Mouse (Mus musculus): Measurements from ENCODE around the gene Ankfn1. TPM values are rescaled to one million over a fixed set of nuclear protein-coding genes. Genes with fewer than 3 reads are reported as not detected.
A peak's percentile ranks its signal among the peaks of the same experiment; 100 is the strongest.

Gene Ankfn1
- polyA plus RNA-seq (2015; fragmentation: Nextera tagmentation; extraction: Ambion mirVana): 0.06 and 0.18 TPM in 2 replicates

GRCm38 (mm10) chr11:89777431-89777830 is at the start of gene Ankfn1:
Gene Ankfn1, minus strand, starts transcription at chr11:89777653.
- no peak within 1 kb of the TSS for H3K4me2 ChIP-seq (ENCODE audit: low read depth, low read length)
- H3K9me3 ChIP-seq (ENCODE audit: control insufficient read depth, low read length): no peaks in the 10 kb centered on the region
- H3K4me1 ChIP-seq (ENCODE audit: control insufficient read depth, insufficient read depth, low read length): no peaks in the 10 kb centered on the region
- no peak within 1 kb of the TSS for H3K4me3 ChIP-seq (ENCODE audit: low read length)
- no peaks in the 10 kb centered on the region for H3K36me3 ChIP-seq (ENCODE audit: control insufficient read depth, insufficient read depth, low read length)
- H3K27me3 ChIP-seq (replicated peaks; ENCODE audit: control insufficient read depth, insufficient read depth, low read length): no peaks in the 10 kb centered on the region
- H3K9ac ChIP-seq (ENCODE audit: low read depth, low read length): no peak within 1 kb of the TSS
- ATAC-seq: no peak
- H3K27ac ChIP-seq (ENCODE audit: low read length): no peak within 1 kb of the TSS
- WGBS: 20% methylated on average over 7 of the region's 7 CpGs

DNA sequence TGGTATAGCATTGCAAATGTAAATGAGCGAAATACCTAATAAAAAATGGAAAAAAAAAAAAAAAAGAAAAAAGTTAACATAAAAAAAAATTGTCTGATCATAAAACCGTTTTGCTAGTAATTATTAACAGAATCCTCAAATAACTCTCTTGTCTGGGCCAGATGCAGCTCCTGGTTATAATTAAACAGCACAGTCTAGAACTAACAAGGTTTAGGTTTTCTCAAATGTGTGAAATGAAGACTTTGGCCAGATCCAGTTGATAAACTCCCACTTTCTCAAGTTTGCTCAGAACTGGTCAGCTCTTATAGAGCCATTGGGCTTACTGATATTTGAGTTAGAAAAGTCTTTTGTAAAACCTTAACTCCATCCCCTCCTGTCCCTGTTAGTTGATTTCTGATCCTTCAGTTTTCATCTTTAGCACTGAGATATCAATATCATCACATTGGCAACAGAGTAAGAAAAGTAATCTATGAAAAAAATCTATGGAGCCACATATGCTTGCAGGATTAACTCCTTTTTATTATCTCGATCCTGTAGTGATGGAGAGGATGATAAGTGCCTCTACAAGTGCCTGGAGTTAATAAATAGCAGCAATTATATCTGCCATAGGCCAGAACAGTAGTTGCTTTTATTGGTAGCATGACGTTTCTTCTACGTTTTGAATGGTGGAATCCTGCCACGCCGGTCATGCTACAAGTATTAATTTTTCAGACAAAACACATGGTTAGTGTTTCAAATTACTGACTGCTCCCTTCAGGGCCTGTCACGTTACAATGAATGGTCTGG is 46.4 kb upstream of the Ankfn1 start:
- Histone ChIP-seq H3K9me3 (ENCODE audit: control insufficient read depth, low read length) (no peaks in the 10 kb centered on the region), H3K4me1 (ENCODE audit: control insufficient read depth, insufficient read depth, low read length) (no peaks in the 10 kb centered on the region), H3K9ac (ENCODE audit: low read depth, low read length) (no peak overlapping the region), H3K27me3 (replicated peaks; ENCODE audit: control insufficient read depth, insufficient read depth, low read length) (no peaks in the 10 kb centered on the region), H3K27ac (ENCODE audit: low read length) (no peak overlapping the region), H3K4me2 (ENCODE audit: low read depth, low read length) (no peak overlapping the region), H3K4me3 (ENCODE audit: low read length) (no peak overlapping the region), H3K36me3 (ENCODE audit: control insufficient read depth, insufficient read depth, low read length) (no peaks in the 10 kb centered on the region)
- ATAC-seq: peak; percentile 78
- WGBS: 48% methylated on average over 8 of the region's 8 CpGs

- H3K4me3 ChIP-seq (ENCODE audit: low read length): no peak overlapping the region
- no peak for ATAC-seq
- H3K27me3 ChIP-seq (replicated peaks; ENCODE audit: control insufficient read depth, insufficient read depth, low read length): no peaks in the 10 kb centered on the region
- no peak overlapping the region for H3K27ac ChIP-seq (ENCODE audit: low read length)
- WGBS: 51% methylated on average over 4 of the region's 4 CpGs
- no peaks in the 10 kb centered on the region for H3K36me3 ChIP-seq (ENCODE audit: control insufficient read depth, insufficient read depth, low read length)
- H3K9me3 ChIP-seq (ENCODE audit: control insufficient read depth, low read length): no peaks in the 10 kb centered on the region
- no peak overlapping the region for H3K9ac ChIP-seq (ENCODE audit: low read depth, low read length)
- H3K4me1 ChIP-seq (ENCODE audit: control insufficient read depth, insufficient read depth, low read length): no peaks in the 10 kb centered on the region
- no peak overlapping the region for H3K4me2 ChIP-seq (ENCODE audit: low read depth, low read length)
Measured at GRCm38 (mm10) chr11:89818594-89818993, 41.1 kb upstream of the Ankfn1 start.

- WGBS: 93% methylated on average over 1 of the region's 1 CpGs
- no peak overlapping the region for H3K4me3 ChIP-seq (ENCODE audit: low read length)
- H3K4me2 ChIP-seq (ENCODE audit: low read depth, low read length): no peak overlapping the region
- no peaks in the 10 kb centered on the region for H3K4me1 ChIP-seq (ENCODE audit: control insufficient read depth, insufficient read depth, low read length)
- H3K9me3 ChIP-seq (ENCODE audit: control insufficient read depth, low read length): no peaks in the 10 kb centered on the region
- no peak for ATAC-seq
- H3K9ac ChIP-seq (ENCODE audit: low read depth, low read length): no peak overlapping the region
- no peak overlapping the region for H3K27ac ChIP-seq (ENCODE audit: low read length)
- no peaks in the 10 kb centered on the region for H3K27me3 ChIP-seq (replicated peaks; ENCODE audit: control insufficient read depth, insufficient read depth, low read length)
- H3K36me3 ChIP-seq (ENCODE audit: control insufficient read depth, insufficient read depth, low read length): no peaks in the 10 kb centered on the region
Measured at GRCm38 (mm10) chr11:89811403-89811802, 34.0 kb upstream of the Ankfn1 start.

GRCm38 (mm10) chr11:89807998-89808397 is 30.5 kb upstream of the Ankfn1 start:
- H3K4me2 ChIP-seq (ENCODE audit: low read depth, low read length): no peak overlapping the region
- no peaks in the 10 kb centered on the region for H3K4me1 ChIP-seq (ENCODE audit: control insufficient read depth, insufficient read depth, low read length)
- no peaks in the 10 kb centered on the region for H3K27me3 ChIP-seq (replicated peaks; ENCODE audit: control insufficient read depth, insufficient read depth, low read length)
- WGBS: 64% methylated on average over 11 of the region's 11 CpGs
- no peak overlapping the region for H3K4me3 ChIP-seq (ENCODE audit: low read length)
- no peak overlapping the region for H3K27ac ChIP-seq (ENCODE audit: low read length)
- no peaks in the 10 kb centered on the region for H3K36me3 ChIP-seq (ENCODE audit: control insufficient read depth, insufficient read depth, low read length)
- ATAC-seq: no peak
- H3K9me3 ChIP-seq (ENCODE audit: control insufficient read depth, low read length): no peaks in the 10 kb centered on the region
- H3K9ac ChIP-seq (ENCODE audit: low read depth, low read length): no peak overlapping the region

GRCm38 (mm10) chr11:89804822-89805221 is 27.4 kb upstream of the Ankfn1 start:
- no peaks in the 10 kb centered on the region for H3K4me1 ChIP-seq (ENCODE audit: control insufficient read depth, insufficient read depth, low read length)
- H3K4me2 ChIP-seq (ENCODE audit: low read depth, low read length): no peak overlapping the region
- no peaks in the 10 kb centered on the region for H3K27me3 ChIP-seq (replicated peaks; ENCODE audit: control insufficient read depth, insufficient read depth, low read length)
- H3K4me3 ChIP-seq (ENCODE audit: low read length): no peak overlapping the region
- H3K36me3 ChIP-seq (ENCODE audit: control insufficient read depth, insufficient read depth, low read length): no peaks in the 10 kb centered on the region
- no peak for ATAC-seq
- H3K27ac ChIP-seq (ENCODE audit: low read length): no peak overlapping the region
- H3K9me3 ChIP-seq (ENCODE audit: control insufficient read depth, low read length): no peaks in the 10 kb centered on the region
- H3K9ac ChIP-seq (ENCODE audit: low read depth, low read length): no peak overlapping the region
- WGBS: 32% methylated on average over 5 of the region's 5 CpGs

GRCm38 (mm10) chr11:89803974-89804373 is 26.5 kb upstream of the Ankfn1 start:
- H3K4me3 ChIP-seq (ENCODE audit: low read length): no peak overlapping the region
- H3K27me3 ChIP-seq (replicated peaks; ENCODE audit: control insufficient read depth, insufficient read depth, low read length): no peaks in the 10 kb centered on the region
- 75% methylated on average over 5 of the region's 5 CpGs for WGBS
- no peak overlapping the region for H3K9ac ChIP-seq (ENCODE audit: low read depth, low read length)
- no peak overlapping the region for H3K27ac ChIP-seq (ENCODE audit: low read length)
- H3K4me1 ChIP-seq (ENCODE audit: control insufficient read depth, insufficient read depth, low read length): no peaks in the 10 kb centered on the region
- ATAC-seq: no peak
- H3K4me2 ChIP-seq (ENCODE audit: low read depth, low read length): no peak overlapping the region
- H3K36me3 ChIP-seq (ENCODE audit: control insufficient read depth, insufficient read depth, low read length): no peaks in the 10 kb centered on the region
- no peaks in the 10 kb centered on the region for H3K9me3 ChIP-seq (ENCODE audit: control insufficient read depth, low read length)

GRCm38 (mm10) chr11:89792709-89793108 is 15.3 kb upstream of the Ankfn1 start:
- no peak overlapping the region for H3K4me2 ChIP-seq (ENCODE audit: low read depth, low read length)
- H3K9ac ChIP-seq (ENCODE audit: low read depth, low read length): no peak overlapping the region
- ATAC-seq: no peak
- no peak overlapping the region for H3K4me3 ChIP-seq (ENCODE audit: low read length)
- H3K27ac ChIP-seq (ENCODE audit: low read length): no peak overlapping the region
- no peaks in the 10 kb centered on the region for H3K9me3 ChIP-seq (ENCODE audit: control insufficient read depth, low read length)
- H3K4me1 ChIP-seq (ENCODE audit: control insufficient read depth, insufficient read depth, low read length): no peaks in the 10 kb centered on the region
- H3K36me3 ChIP-seq (ENCODE audit: control insufficient read depth, insufficient read depth, low read length): no peaks in the 10 kb centered on the region
- 81% methylated on average over 3 of the region's 3 CpGs for WGBS
- H3K27me3 ChIP-seq (replicated peaks; ENCODE audit: control insufficient read depth, insufficient read depth, low read length): no peaks in the 10 kb centered on the region

GRCm38 (mm10) chr11:89776070-89776469 is 1.4 kb downstream of the Ankfn1 start:
- Histone ChIP-seq H3K4me1 (ENCODE audit: control insufficient read depth, insufficient read depth, low read length) (no peaks in the 10 kb centered on the region), H3K4me2 (ENCODE audit: low read depth, low read length) (no peak overlapping the region), H3K36me3 (ENCODE audit: control insufficient read depth, insufficient read depth, low read length) (no peaks in the 10 kb centered on the region), H3K9me3 (ENCODE audit: control insufficient read depth, low read length) (no peaks in the 10 kb centered on the region), H3K9ac (ENCODE audit: low read depth, low read length) (no peak overlapping the region), H3K27ac (ENCODE audit: low read length) (no peak overlapping the region), H3K4me3 (ENCODE audit: low read length) (no peak overlapping the region), H3K27me3 (replicated peaks; ENCODE audit: control insufficient read depth, insufficient read depth, low read length) (no peaks in the 10 kb centered on the region)
- 70% methylated on average over 3 of the region's 3 CpGs for WGBS
- no peak for ATAC-seq

GRCm38 (mm10) chr11:89774913-89775312 is 2.5 kb downstream of the Ankfn1 start:
- Histone ChIP-seq H3K9me3 (ENCODE audit: control insufficient read depth, low read length) (no peaks in the 10 kb centered on the region), H3K27me3 (replicated peaks; ENCODE audit: control insufficient read depth, insufficient read depth, low read length) (no peaks in the 10 kb centered on the region), H3K27ac (ENCODE audit: low read length) (no peak overlapping the region), H3K9ac (ENCODE audit: low read depth, low read length) (no peak overlapping the region), H3K36me3 (ENCODE audit: control insufficient read depth, insufficient read depth, low read length) (no peaks in the 10 kb centered on the region), H3K4me3 (ENCODE audit: low read length) (no peak overlapping the region), H3K4me1 (ENCODE audit: control insufficient read depth, insufficient read depth, low read length) (no peaks in the 10 kb centered on the region), H3K4me2 (ENCODE audit: low read depth, low read length) (no peak overlapping the region)
- WGBS: 58% methylated on average over 3 of the region's 3 CpGs
- ATAC-seq: peak; percentile 59

All from intestine, embryonic 16.5 days (tissue).